Mouse (Mus musculus) T-cell, adult 66 days (primary cell): ENCODE data around the gene Ccr2. TPM values are rescaled to one million over a fixed set of nuclear protein-coding genes. Genes with fewer than 3 reads are reported as not detected.

Experiments
- total RNA-seq, 2 experiments: library from RNA; stranded (reverse); gene quantifications; 3 replicates in 1 of 2; 4 replicates in 1 of 2; pipeline ENCODE4 v1.2.4; 2023

Gene Ccr2
- 10 to 100 TPM in 1 of 2 experiments, 1 to 10 TPM in 1; 9.5 to 15.0 TPM for total RNA-seq

GRCm38 (mm10) chr9:124101723-124102122, at the start of gene Ccr2:
TSS of gene Ccr2 (plus strand) at chr9:124101950.

GRCm38 (mm10) chr9:124121387-124122184, 19.8 kb downstream of the Ccr2 start, which contains the start of gene Ccr5:
TSS of gene Ccr5 (plus strand) at chr9:124121543.

Other genes starting within 250 kb of the Ccr2 start
- not detected for gene Xcr1, start 239.9 kb upstream of the Ccr2 start, total RNA-seq
- gene Ccr1, start 133.3 kb upstream of the Ccr2 start, total RNA-seq, result under 1 TPM in 1 of 2 experiments, not detected in 1; 0.17 TPM
- gene Ccr1l1, start 123.5 kb upstream of the Ccr2 start, total RNA-seq, result not detected
- under 1 TPM; 0.33 to 0.87 TPM for gene Ccr3, start 80.0 kb upstream of the Ccr2 start, total RNA-seq
- 10 to 100 TPM; 24.0 to 24.8 TPM for gene Ccr5, start 19.6 kb downstream of the Ccr2 start, total RNA-seq
- 10 to 100 TPM; 17.6 to 22.3 TPM for gene 2010315B03Rik, start 210.7 kb downstream of the Ccr2 start, total RNA-seq